Mouse (Mus musculus) splenic B cell, adult 2 months (primary cell): ENCODE measurements at regions not wholly inside any gene's neighbourhood (a gene's known extent, or its start where the extent isn't known, plus 50 kb on each side); places are given as distances from the start of the nearest gene placed in this dataset.

Experiments
- DNase-seq: peaks from one replicate; pipeline ENCODE4 v3.0.0-alpha.2; 2011; ENCODE audit warnings: low read depth, low spot score
- H3K27me3 ChIP-seq: 2 replicates; pipeline ENCODE4 v1.6.1; 2012; ENCODE audit warnings: mild to moderate bottlenecking, low read length, moderate library complexity, mixed read lengths; ENCODE audit not compliant: control insufficient read depth, poor library complexity, insufficient read depth, severe bottlenecking
- H3K36me3 ChIP-seq: 2 replicates; pipeline ENCODE4 v1.6.1; 2012; ENCODE audit warnings: mild to moderate bottlenecking, low read length, moderate library complexity, mixed read lengths; ENCODE audit not compliant: control insufficient read depth, poor library complexity, insufficient read depth, severe bottlenecking

DNA sequence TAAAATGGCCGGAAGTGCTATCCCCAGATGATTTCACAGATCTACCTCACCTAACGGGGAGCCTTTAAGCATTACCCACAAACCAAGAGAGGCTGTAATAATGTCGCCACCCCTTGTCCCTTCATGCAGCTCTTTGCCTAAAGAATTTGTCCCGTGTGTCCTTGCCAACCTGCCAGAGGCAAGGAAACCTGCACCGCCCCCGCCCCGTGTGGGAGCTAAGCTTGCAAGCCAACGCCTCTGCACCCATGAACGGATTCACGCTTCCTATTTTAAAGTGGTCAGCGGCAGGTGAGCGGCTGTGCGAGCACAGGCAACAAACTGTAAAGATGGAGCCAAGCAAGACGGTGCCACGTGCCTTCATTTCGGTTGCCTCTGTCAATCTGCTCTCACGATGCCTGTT, 63.1 kb downstream of the Gm11011 start:
- peak; percentile 32 for DNase-seq
- no peaks in the 10 kb centered on the region for H3K36me3 ChIP-seq
- H3K27me3 ChIP-seq: no peaks in the 10 kb centered on the region

DNA sequence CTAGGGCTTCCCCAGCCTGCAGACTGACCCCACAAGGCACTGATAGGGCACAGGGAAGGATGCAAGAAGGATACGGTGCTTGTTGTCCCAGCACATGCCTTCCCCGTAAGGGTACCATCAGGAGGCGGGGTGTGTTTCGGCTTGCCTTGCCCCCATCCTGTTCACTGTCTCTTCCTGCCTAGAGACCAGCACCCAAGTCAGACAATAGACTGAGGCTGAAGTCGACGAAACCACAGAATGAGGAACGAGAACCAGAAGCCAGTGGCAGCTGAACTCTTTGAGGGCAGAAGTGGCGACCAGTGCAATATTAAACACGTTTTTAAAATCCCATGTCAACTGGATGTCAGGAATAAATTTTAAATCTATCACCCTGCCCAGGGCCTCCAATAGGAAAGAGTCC, 67.6 kb downstream of the Gm11011 start:
- peak; percentile 57 for DNase-seq
- H3K27me3 ChIP-seq: no peaks in the 10 kb centered on the region

DNA sequence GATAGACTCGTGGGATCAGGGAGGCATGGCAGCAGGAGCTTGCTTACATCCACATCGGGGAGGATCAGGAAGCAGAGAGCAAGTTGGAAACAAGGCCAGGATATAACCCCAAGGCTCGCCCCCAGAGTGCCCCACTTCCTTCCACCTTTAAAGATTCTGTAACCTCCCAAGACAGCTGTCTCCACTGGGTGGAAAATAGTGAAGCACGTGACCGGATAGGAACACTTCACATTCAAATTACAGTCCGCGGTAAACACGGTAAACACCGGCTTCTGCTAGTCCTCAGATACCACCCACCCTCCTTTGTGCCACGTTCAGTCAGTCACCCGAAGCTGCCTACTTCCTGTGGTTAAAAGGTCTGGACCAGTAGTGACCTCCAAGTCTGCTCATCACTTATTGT, 72.2 kb downstream of the Gm11011 start:
- no peaks in the 10 kb centered on the region for H3K36me3 ChIP-seq
- no peaks in the 10 kb centered on the region for H3K27me3 ChIP-seq
- peak; percentile 80 for DNase-seq

More for the DNA sequence above, 67.6 kb downstream of the Gm11011 start:
- H3K36me3 ChIP-seq: no peaks in the 10 kb centered on the region

DNA sequence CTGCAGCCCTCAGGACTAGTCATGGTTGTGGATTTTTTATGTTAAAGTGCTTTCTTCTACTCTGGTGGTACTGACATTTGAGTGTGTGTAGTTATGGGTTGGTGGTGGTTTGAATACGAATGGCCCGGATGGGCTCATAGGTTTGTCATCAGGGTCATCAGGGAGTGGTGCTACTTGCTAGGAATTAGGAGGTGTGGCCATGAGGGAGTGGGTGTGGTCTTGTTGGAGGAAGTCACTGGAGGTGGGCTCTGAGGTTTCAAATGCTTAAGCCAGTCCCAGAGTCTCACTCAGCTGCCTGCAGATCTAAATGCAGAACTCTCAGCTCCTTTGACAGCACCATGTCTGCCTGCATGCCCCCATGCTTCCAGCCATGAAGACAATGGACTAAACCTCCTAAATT, 76.8 kb downstream of the Gm11011 start:
- H3K36me3 ChIP-seq: no peaks in the 10 kb centered on the region
- DNase-seq: no peak
- H3K27me3 ChIP-seq: no peaks in the 10 kb centered on the region

- no peak for DNase-seq
- no peaks in the 10 kb centered on the region for H3K27me3 ChIP-seq
- H3K36me3 ChIP-seq: no peaks in the 10 kb centered on the region
Measured at GRCm38 (mm10) chr2:169509406-169509805, 78.1 kb downstream of the Gm11011 start.

- no peaks in the 10 kb centered on the region for H3K27me3 ChIP-seq
- H3K36me3 ChIP-seq: no peaks in the 10 kb centered on the region
- no peak for DNase-seq
Measured at GRCm38 (mm10) chr2:169504416-169505057, 83.0 kb downstream of the Gm11011 start.

- Histone ChIP-seq H3K36me3 (no peaks in the 10 kb centered on the region), H3K27me3 (no peaks in the 10 kb centered on the region)
- no peak for DNase-seq
Measured at GRCm38 (mm10) chr2:169503598-169503958, 84.0 kb downstream of the Gm11011 start.

DNA sequence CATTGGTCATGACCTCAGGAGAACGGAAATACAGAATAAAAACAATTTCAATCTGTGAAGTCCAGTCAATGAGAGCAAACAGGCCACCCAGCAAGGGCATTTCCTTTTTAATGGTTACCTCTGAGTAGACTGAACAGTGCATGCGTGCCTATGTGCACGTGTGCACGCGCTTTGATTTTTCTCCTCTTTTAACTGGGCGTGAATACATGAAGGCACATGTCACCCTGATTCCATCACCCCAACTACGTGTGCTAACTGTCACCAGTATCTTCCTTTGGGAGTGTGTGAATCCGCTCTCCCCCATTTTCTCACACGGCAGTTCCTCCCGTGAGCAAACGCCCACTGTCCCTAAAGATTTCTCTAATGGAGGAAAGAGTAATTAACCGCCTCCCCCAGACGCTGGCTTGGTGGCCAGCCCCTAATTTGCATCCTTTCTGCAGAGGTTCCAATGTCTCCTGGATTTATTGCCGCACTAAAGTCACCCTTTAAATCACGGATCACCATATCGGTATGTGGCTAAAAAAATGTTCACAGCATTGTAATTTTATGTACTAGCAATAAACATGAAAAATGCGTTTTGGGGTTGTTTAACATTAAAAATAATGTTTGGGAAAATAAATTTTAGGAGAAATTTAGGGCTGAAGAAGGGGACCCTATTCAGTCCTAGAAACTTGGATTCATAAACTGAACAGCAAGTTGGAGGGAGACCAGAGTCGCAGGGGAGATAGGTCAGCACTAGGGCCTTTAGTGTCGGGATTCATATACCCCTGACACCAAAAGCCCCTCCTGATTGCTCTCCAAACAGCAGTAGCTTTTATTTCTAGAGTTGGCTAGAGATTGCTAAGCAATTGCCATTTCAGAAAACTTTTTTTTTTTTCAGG, 84.6 kb downstream of the Gm11011 start:
- Histone ChIP-seq H3K27me3 (no peaks in the 10 kb centered on the region), H3K36me3 (no peaks in the 10 kb centered on the region)
- no peak for DNase-seq

GRCm38 (mm10) chr2:169501736-169502340, 85.7 kb downstream of the Gm11011 start:
- no peak for DNase-seq
- Histone ChIP-seq H3K36me3 (no peaks in the 10 kb centered on the region), H3K27me3 (no peaks in the 10 kb centered on the region)

DNA sequence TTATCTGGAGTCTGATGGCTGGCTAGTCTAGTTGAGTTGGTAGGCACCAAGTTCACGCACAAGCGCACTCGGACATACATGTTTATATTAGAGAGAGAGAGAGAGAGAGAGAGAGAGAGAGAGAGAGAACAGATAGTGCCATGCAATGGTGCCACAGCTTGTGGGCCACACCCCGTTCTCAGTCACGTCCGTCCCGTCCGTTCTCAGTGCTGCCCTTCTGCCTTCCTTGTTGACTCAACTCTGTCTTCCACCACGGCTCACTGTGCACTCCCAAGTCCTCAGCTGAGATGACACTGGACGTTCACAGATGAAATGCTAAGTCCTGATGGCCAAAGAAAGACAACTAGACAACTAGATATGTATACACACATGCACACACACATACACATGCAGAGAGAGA, 92.2 kb downstream of the Gm11011 start:
- Histone ChIP-seq H3K27me3 (no peaks in the 10 kb centered on the region), H3K36me3 (no peaks in the 10 kb centered on the region)
- no peak for DNase-seq

- H3K27me3 ChIP-seq: no peaks in the 10 kb centered on the region
- no peak for DNase-seq
- no peaks in the 10 kb centered on the region for H3K36me3 ChIP-seq
Measured at GRCm38 (mm10) chr2:169494503-169495311, 92.8 kb downstream of the Gm11011 start.

GRCm38 (mm10) chr2:169493609-169494275, 93.8 kb downstream of the Gm11011 start:
- Histone ChIP-seq H3K27me3 (no peaks in the 10 kb centered on the region), H3K36me3 (no peaks in the 10 kb centered on the region)
- no peak for DNase-seq

DNA sequence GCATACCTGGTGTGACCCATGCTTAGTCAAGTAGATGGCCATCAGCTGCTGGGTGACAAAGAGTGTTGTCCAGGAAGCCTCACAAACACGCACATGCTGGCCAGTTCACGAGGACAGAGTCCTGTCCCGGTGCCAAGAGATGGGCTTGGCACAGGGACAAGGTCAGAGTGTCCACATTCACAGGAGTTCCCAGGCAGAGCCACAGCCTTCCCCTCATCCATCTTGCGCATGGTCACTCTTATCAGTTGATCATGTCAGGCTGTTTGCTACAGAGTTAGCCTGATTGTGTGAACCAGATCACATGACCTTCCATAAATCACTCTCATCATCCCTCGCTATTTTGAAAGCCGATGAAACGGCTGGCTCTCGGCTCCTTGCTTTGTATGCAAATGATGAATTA, 103.6 kb downstream of the Gm11011 start:
- no peaks in the 10 kb centered on the region for H3K36me3 ChIP-seq
- H3K27me3 ChIP-seq: no peaks in the 10 kb centered on the region
- no peak for DNase-seq

DNA sequence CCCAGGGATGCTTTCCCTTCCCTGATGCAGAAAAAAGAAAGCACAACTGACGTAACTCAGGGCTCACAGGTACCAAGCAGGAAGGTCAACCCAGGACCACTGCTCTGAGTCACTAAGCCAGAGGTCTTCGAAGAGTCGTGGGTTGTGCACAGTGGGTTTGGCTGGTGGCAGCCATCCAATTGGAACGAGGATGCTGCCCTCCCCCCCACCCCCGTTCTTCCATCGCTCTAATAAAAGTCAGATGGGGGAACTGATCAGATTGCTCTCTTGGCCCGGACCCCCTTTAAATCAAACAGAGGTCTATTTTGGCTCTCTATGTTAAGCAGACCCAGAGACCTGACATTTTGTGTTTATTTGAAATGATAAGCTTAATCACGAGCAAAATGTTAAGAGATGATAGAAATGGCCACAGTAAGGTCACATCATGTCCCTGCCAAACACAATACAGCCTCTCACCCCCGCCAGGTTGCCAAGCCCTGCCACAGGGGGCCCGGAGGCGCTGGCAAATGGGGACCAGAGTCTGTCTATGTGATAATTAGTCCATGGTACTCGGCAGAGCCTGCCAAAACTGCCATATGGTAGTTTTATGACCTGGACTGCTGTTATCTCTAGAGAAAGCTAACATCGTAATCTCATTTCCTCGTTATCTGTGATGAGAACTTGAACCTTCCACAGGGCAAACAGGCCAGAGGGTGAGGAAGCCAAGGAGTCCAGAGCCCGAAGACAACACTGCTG, 105.6 kb downstream of the Gm11011 start:
- no peak for DNase-seq
- no peaks in the 10 kb centered on the region for H3K27me3 ChIP-seq
- no peaks in the 10 kb centered on the region for H3K36me3 ChIP-seq
